Mouse (Mus musculus): ENCODE measurements around the gene Kctd8. TPM values are rescaled to one million over a fixed set of nuclear protein-coding genes. Genes with fewer than 3 reads are reported as not detected.
"Not testable (repeated sequence)": the region's sequence is repeated elsewhere in the genome, so short reads cannot be mapped to it uniquely, and the experiment has no call there.

The Kctd8 gene
- polyA plus RNA-seq, 1 experiment from 2014 or later, result 25.4 TPM

DNA sequence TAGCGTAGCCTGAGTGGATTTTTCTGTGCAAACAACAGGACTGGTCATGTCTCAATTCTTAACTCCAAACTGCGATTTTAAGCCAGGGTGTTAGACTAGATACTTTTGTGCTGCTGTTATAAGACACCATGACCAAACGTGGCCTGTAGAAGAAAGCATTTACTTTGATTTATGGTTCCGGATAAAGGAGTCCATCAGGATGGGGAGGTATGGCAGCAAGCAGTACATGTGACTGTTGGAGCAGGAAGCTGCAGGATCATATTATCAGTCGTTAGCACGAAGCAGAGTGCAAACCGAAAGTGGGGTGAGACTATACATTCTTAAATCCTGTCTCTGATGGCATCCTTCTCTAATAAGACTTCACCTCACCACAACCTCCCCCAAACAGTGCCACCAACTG lies 28.9 kb downstream of the Kctd8 start:
- Histone ChIP-seq H3K27ac (no peak overlapping the region), H3K4me3 (replicated peaks; ENCODE audit: low read length) (no peak overlapping the region), H3K36me3 (replicated peaks; ENCODE audit: control insufficient read depth, insufficient read depth) (no peaks in the 10 kb centered on the region), H3K9ac (no peak overlapping the region), H3K4me1 (replicated peaks; ENCODE audit: control insufficient read depth, insufficient read depth, low read length) (no peaks in the 10 kb centered on the region), H3K27me3 (ENCODE audit: control insufficient read depth, insufficient read depth, low read length) (no peaks in the 10 kb centered on the region), H3K4me2 (replicated peaks) (no peak overlapping the region), H3K9me3 (ENCODE audit: control insufficient read depth, low read length) (no peaks in the 10 kb centered on the region)
- 88% methylated on average over 7 of the region's 7 CpGs for WGBS
- no peak for DNase-seq (ENCODE audit: low spot score)
- no peak for ATAC-seq (ENCODE audit: low FRiP score)

- no peak for DNase-seq (ENCODE audit: low spot score)
- no peak overlapping the region for H3K27ac ChIP-seq
- H3K36me3 ChIP-seq (replicated peaks; ENCODE audit: control insufficient read depth, insufficient read depth), result no peaks in the 10 kb centered on the region
- no peak overlapping the region for H3K4me3 ChIP-seq (replicated peaks; ENCODE audit: low read length)
- 58% methylated on average over 1 of the region's 1 CpGs for WGBS
- H3K4me2 ChIP-seq (replicated peaks), result no peak overlapping the region
- H3K9me3 ChIP-seq (ENCODE audit: control insufficient read depth, low read length), result no peaks in the 10 kb centered on the region
- no peak for ATAC-seq (ENCODE audit: low FRiP score)
- H3K9ac ChIP-seq, result no peak overlapping the region
- H3K27me3 ChIP-seq (ENCODE audit: control insufficient read depth, insufficient read depth, low read length), result no peaks in the 10 kb centered on the region
- no peaks in the 10 kb centered on the region for H3K4me1 ChIP-seq (replicated peaks; ENCODE audit: control insufficient read depth, insufficient read depth, low read length)
These were observed 39.8 kb downstream of the Kctd8 start for GRCm38 (mm10) chr5:69301665-69302064.

- DNase-seq (ENCODE audit: low spot score), result no peak
- Histone ChIP-seq H3K9me3 (ENCODE audit: control insufficient read depth, low read length) (no peaks in the 10 kb centered on the region), H3K9ac (no peak overlapping the region), H3K27me3 (ENCODE audit: control insufficient read depth, insufficient read depth, low read length) (no peaks in the 10 kb centered on the region), H3K4me3 (replicated peaks; ENCODE audit: low read length) (no peak overlapping the region), H3K27ac (no peak overlapping the region), H3K4me1 (replicated peaks; ENCODE audit: control insufficient read depth, insufficient read depth, low read length) (no peaks in the 10 kb centered on the region), H3K4me2 (replicated peaks) (no peak overlapping the region), H3K36me3 (replicated peaks; ENCODE audit: control insufficient read depth, insufficient read depth) (no peaks in the 10 kb centered on the region)
- 82% methylated on average over 6 of the region's 6 CpGs for WGBS
- ATAC-seq (ENCODE audit: low FRiP score), result no peak
These were observed 49.1 kb downstream of the Kctd8 start for GRCm38 (mm10) chr5:69292353-69292752.

DNA sequence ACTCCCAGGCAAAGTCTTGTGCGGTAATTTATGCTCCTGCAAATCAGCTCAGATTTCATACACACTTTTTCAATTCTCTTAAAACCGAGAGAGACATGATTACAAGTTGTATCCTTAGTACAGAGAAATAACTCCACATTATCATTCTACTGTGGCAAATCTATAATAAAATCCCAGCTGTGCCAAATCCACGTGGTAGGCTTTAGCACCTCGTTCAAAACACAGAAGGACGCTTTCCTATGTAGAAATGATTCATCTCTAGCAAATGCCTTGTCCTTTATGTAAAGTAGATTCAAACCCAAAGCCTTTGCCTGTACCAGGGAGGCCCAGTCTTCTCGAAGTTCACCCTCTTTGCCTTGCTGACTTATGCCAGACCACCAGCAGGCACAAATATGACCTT lies 57.1 kb downstream of the Kctd8 start:
- Histone ChIP-seq H3K9me3 (ENCODE audit: control insufficient read depth, low read length) (no peaks in the 10 kb centered on the region), H3K4me3 (replicated peaks; ENCODE audit: low read length) (no peak overlapping the region), H3K27ac (no peak overlapping the region), H3K27me3 (ENCODE audit: control insufficient read depth, insufficient read depth, low read length) (no peaks in the 10 kb centered on the region), H3K4me2 (replicated peaks) (no peak overlapping the region), H3K4me1 (replicated peaks; ENCODE audit: control insufficient read depth, insufficient read depth, low read length) (no peaks in the 10 kb centered on the region), H3K9ac (no peak overlapping the region), H3K36me3 (replicated peaks; ENCODE audit: control insufficient read depth, insufficient read depth) (no peaks in the 10 kb centered on the region)
- 86% methylated on average over 6 of the region's 6 CpGs for WGBS
- ATAC-seq (ENCODE audit: low FRiP score), result no peak
- DNase-seq (ENCODE audit: low spot score), result no peak

DNA sequence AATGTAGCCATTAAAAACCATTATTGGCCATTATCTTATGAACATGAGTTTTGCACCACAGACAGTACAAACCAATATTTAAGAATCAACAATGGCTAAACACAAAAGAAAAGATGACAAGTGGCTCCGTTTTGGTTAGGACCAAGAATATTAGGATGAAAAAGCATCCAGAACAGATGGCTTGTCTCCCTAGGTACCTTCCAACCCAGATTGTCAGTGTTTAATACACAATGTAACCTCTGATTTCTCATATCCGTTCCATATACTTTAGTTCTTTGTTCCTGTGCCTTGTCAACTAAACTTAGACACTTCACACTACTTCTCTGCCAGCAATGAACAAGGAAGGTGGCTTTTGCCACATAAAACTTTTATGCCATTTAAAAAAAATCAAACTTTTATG lies 89.1 kb downstream of the Kctd8 start:
- DNase-seq (ENCODE audit: low spot score), result no peak
- Histone ChIP-seq H3K27me3 (ENCODE audit: control insufficient read depth, insufficient read depth, low read length) (no peaks in the 10 kb centered on the region), H3K9me3 (ENCODE audit: control insufficient read depth, low read length) (no peaks in the 10 kb centered on the region), H3K4me2 (replicated peaks) (no peak overlapping the region), H3K4me3 (replicated peaks; ENCODE audit: low read length) (no peak overlapping the region), H3K9ac (no peak overlapping the region), H3K4me1 (replicated peaks; ENCODE audit: control insufficient read depth, insufficient read depth, low read length) (no peaks in the 10 kb centered on the region), H3K27ac (no peak overlapping the region), H3K36me3 (replicated peaks; ENCODE audit: control insufficient read depth, insufficient read depth) (no peaks in the 10 kb centered on the region)
- 79% methylated on average over 2 of the region's 2 CpGs for WGBS
- no peak for ATAC-seq (ENCODE audit: low FRiP score)

DNA sequence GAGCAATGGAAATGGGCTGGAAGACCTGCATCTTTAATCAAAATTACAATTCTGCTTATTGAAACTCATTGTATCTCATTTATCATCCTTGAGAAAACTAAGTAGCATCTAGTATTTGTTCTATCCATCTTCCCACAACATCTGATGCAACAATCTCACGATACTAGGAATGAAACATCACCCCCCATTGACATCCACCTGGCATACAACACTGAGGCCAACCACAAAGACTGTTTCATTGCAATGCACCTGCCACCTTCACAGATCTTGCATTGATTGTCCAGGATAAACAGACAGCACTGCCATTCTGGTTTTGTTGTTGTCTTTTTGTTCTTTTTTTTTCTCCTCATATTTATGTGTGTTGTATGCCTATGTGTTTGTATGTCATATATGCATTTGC lies 99.5 kb downstream of the Kctd8 start:
- no peak overlapping the region for H3K4me2 ChIP-seq (replicated peaks)
- H3K9me3 ChIP-seq (ENCODE audit: control insufficient read depth, low read length), result no peaks in the 10 kb centered on the region
- ATAC-seq (ENCODE audit: low FRiP score), result no peak
- no peaks in the 10 kb centered on the region for H3K36me3 ChIP-seq (replicated peaks; ENCODE audit: control insufficient read depth, insufficient read depth)
- H3K9ac ChIP-seq, result no peak overlapping the region
- no peak for DNase-seq (ENCODE audit: low spot score)
- H3K4me3 ChIP-seq (replicated peaks; ENCODE audit: low read length), result no peak overlapping the region
- H3K27ac ChIP-seq, result no peak overlapping the region
- no peaks in the 10 kb centered on the region for H3K4me1 ChIP-seq (replicated peaks; ENCODE audit: control insufficient read depth, insufficient read depth, low read length)
- H3K27me3 ChIP-seq (ENCODE audit: control insufficient read depth, insufficient read depth, low read length), result no peaks in the 10 kb centered on the region
- WGBS, result 86% methylated on average over 1 of the region's 1 CpGs

- WGBS, result 64% methylated on average over 4 of the region's 4 CpGs
- Histone ChIP-seq H3K4me2 (replicated peaks) (no peak overlapping the region), H3K27ac (no peak overlapping the region), H3K4me3 (replicated peaks; ENCODE audit: low read length) (no peak overlapping the region), H3K27me3 (ENCODE audit: control insufficient read depth, insufficient read depth, low read length) (no peaks in the 10 kb centered on the region), H3K4me1 (replicated peaks; ENCODE audit: control insufficient read depth, insufficient read depth, low read length) (no peaks in the 10 kb centered on the region), H3K9ac (no peak overlapping the region), H3K36me3 (replicated peaks; ENCODE audit: control insufficient read depth, insufficient read depth) (no peaks in the 10 kb centered on the region), H3K9me3 (ENCODE audit: control insufficient read depth, low read length) (no peaks in the 10 kb centered on the region)
- DNase-seq (ENCODE audit: low spot score), result no peak
- ATAC-seq (ENCODE audit: low FRiP score), result no peak
These were observed 107.9 kb downstream of the Kctd8 start for GRCm38 (mm10) chr5:69233560-69233959.

GRCm38 (mm10) chr5:69231649-69232048 lies 109.8 kb downstream of the Kctd8 start:
- ATAC-seq (ENCODE audit: low FRiP score); H3K4me1 ChIP-seq (replicated peaks; ENCODE audit: control insufficient read depth, insufficient read depth, low read length); H3K27ac ChIP-seq; H3K4me3 ChIP-seq (replicated peaks; ENCODE audit: low read length); H3K4me2 ChIP-seq (replicated peaks); H3K9ac ChIP-seq; H3K27me3 ChIP-seq (ENCODE audit: control insufficient read depth, insufficient read depth, low read length); H3K9me3 ChIP-seq (ENCODE audit: control insufficient read depth, low read length); H3K36me3 ChIP-seq (replicated peaks; ENCODE audit: control insufficient read depth, insufficient read depth); DNase-seq (ENCODE audit: low spot score): not testable (repeated sequence)
- 73% methylated on average over 1 of the region's 1 CpGs for WGBS

DNA sequence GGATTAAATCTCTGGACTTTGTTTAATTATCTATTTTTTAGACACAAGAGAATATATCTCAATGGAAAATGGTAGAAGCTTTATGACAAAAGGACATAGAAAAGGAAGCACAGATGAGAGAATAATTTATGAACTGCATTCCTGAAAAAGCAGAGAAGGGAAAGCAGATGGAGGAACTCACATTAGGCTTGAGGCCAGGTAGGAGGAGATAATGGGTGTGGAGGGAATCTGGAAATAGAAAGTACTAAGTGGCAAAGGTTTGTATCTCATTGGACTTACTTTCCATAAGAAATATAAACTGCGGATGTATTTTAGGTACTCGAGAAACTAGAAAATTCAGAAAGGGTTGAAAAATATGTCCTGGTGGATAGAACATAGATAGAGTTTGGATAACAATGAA lies 114.3 kb downstream of the Kctd8 start:
- Histone ChIP-seq H3K4me1 (replicated peaks; ENCODE audit: control insufficient read depth, insufficient read depth, low read length) (no peaks in the 10 kb centered on the region), H3K4me2 (replicated peaks) (no peak overlapping the region), H3K27me3 (ENCODE audit: control insufficient read depth, insufficient read depth, low read length) (no peaks in the 10 kb centered on the region), H3K9me3 (ENCODE audit: control insufficient read depth, low read length) (no peaks in the 10 kb centered on the region), H3K4me3 (replicated peaks; ENCODE audit: low read length) (no peak overlapping the region), H3K36me3 (replicated peaks; ENCODE audit: control insufficient read depth, insufficient read depth) (no peaks in the 10 kb centered on the region), H3K27ac (no peak overlapping the region), H3K9ac (no peak overlapping the region)
- no peak for DNase-seq (ENCODE audit: low spot score)
- 95% methylated on average over 2 of the region's 2 CpGs for WGBS
- no peak for ATAC-seq (ENCODE audit: low FRiP score)

DNA sequence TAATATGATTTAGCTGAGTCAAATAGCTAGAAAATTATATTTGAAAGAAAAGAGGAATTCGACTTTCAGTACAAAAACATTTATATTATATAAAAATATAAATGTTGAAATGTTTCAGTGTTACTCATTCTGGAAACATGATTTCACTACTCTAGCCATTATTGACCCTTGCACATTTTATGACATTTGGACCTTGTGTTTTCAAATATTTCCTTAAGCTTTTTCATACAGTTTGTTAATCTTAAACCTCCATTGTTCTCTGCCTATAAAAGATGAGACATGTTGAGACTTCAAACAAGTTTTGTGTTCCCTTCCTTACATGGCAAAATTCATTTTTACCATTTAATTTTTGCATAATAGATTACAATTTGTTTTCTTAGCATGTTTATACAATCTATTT lies 118.9 kb downstream of the Kctd8 start:
- Histone ChIP-seq H3K4me3 (replicated peaks; ENCODE audit: low read length) (no peak overlapping the region), H3K27ac (no peak overlapping the region), H3K36me3 (replicated peaks; ENCODE audit: control insufficient read depth, insufficient read depth) (no peaks in the 10 kb centered on the region), H3K4me1 (replicated peaks; ENCODE audit: control insufficient read depth, insufficient read depth, low read length) (no peaks in the 10 kb centered on the region), H3K9me3 (ENCODE audit: control insufficient read depth, low read length) (no peaks in the 10 kb centered on the region), H3K4me2 (replicated peaks) (no peak overlapping the region), H3K27me3 (ENCODE audit: control insufficient read depth, insufficient read depth, low read length) (no peaks in the 10 kb centered on the region), H3K9ac (no peak overlapping the region)
- no peak for DNase-seq (ENCODE audit: low spot score)
- ATAC-seq (ENCODE audit: low FRiP score), result no peak
- 96% methylated on average over 1 of the region's 1 CpGs for WGBS
